Mouse (Mus musculus) hindbrain, embryonic 16.5 days (tissue): ENCODE results near the gene Selenow. TPM values are rescaled to one million over a fixed set of nuclear protein-coding genes. Genes with fewer than 3 reads are reported as not detected.

Experiments used
- ATAC-seq: fragments of 200-750 bp; cut with Nextera tagmentation; 2 replicates; pipeline ENCODE4 v1.8.0; 2017; ENCODE audit warnings: moderate TSS enrichment, moderate library complexity
- H3K27ac ChIP-seq: fragments of 300-500 bp; sonication (generic); 2 replicates; pipeline ENCODE4 v1.5.1; 2014; ENCODE audit warnings: low read depth, mild to moderate bottlenecking, control low read depth, low read length, moderate library complexity
- H3K27me3 ChIP-seq: fragments of 300-500 bp; sonication (generic); replicated peaks from 2 replicates; pipeline ENCODE4 v1.6.1; 2014; ENCODE audit warnings: low read length; ENCODE audit not compliant: control insufficient read depth, insufficient read depth
- H3K36me3 ChIP-seq: fragments of 300-500 bp; sonication (generic); 2 replicates; pipeline ENCODE4 v1.6.1; 2014; ENCODE audit warnings: mild to moderate bottlenecking, low read length, moderate library complexity, mixed read lengths; ENCODE audit not compliant: control insufficient read depth, insufficient read depth
- H3K4me1 ChIP-seq: fragments of 300-500 bp; sonication (generic); 2 replicates; pipeline ENCODE4 v1.6.1; 2014; ENCODE audit warnings: low read depth, low read length; ENCODE audit not compliant: control insufficient read depth, insufficient read depth
- H3K4me2 ChIP-seq: fragments of 300-500 bp; sonication (generic); 2 replicates; pipeline ENCODE4 v1.6.1; 2014; ENCODE audit warnings: mild to moderate bottlenecking, low read length, control low read depth, moderate library complexity
- H3K4me3 ChIP-seq: fragments of 300-500 bp; sonication (generic); 2 replicates; pipeline ENCODE4 v1.5.1; 2014; ENCODE audit warnings: mild to moderate bottlenecking, low read length, control low read depth, moderate library complexity
- H3K9ac ChIP-seq: fragments of 300-500 bp; sonication (generic); 2 replicates; pipeline ENCODE4 v1.6.1; 2014; ENCODE audit warnings: low read depth, mild to moderate bottlenecking, control low read depth, low read length, moderate library complexity
- H3K9me3 ChIP-seq: fragments of 300-500 bp; sonication (generic); 2 replicates; pipeline ENCODE4 v1.6.1; 2014; ENCODE audit warnings: mild to moderate bottlenecking, low read length, moderate library complexity; ENCODE audit not compliant: control insufficient read depth
- WGBS: fragments of 180-500 bp; shearing (Covaris S2); extraction: QIAGEN DNeasy Blood & Tissue Kit; methylation state at CpG from one replicate; pipeline ENCODE4 v1.1.7; 2014; 5-methylcytosine and 5-hydroxymethylcytosine counted together
- polyA plus RNA-seq: library from polyadenylated mRNA; unstranded; fragments of >200 nt; fragmentation: Nextera tagmentation; extraction: Ambion mirVana; gene quantifications from 2 replicates; pipeline ENCODE4 v1.2.1, GENCODE M21; 2015

The Selenow gene
- polyA plus RNA-seq, 1 experiment from 2014 or later = 1,671 TPM

- WGBS = 85% methylated on average over 9 of the region's 9 CpGs
- no peak overlapping the region for H3K9ac ChIP-seq
- H3K9me3 ChIP-seq = no peaks in the 10 kb centered on the region
- no peak overlapping the region for H3K4me2 ChIP-seq
- H3K4me3 ChIP-seq = no peak overlapping the region
- no peak overlapping the region for H3K27ac ChIP-seq
- ATAC-seq = no peak
- no peaks in the 10 kb centered on the region for H3K27me3 ChIP-seq
- H3K4me1 ChIP-seq = no peaks in the 10 kb centered on the region
- no peaks in the 10 kb centered on the region for H3K36me3 ChIP-seq
These were observed 20.7 kb downstream of the Selenow start for GRCm38 (mm10) chr7:15901366-15902048.

GRCm38 (mm10) chr7:15894251-15894650, 28.0 kb downstream of the Selenow start:
- Histone ChIP-seq H3K36me3 (no peaks in the 10 kb centered on the region), H3K4me2 (no peak overlapping the region), H3K27ac (no peak overlapping the region), H3K9ac (no peak overlapping the region), H3K9me3 (no peaks in the 10 kb centered on the region; the same call in 1 of the 2 replicates), H3K4me3 (no peak overlapping the region), H3K27me3 (no peaks in the 10 kb centered on the region), H3K4me1 (no peaks in the 10 kb centered on the region)
- 75% methylated on average over 1 of the region's 1 CpGs for WGBS
- ATAC-seq = no peak

- no peak overlapping the region for H3K9ac ChIP-seq
- no peaks in the 10 kb centered on the region for H3K9me3 ChIP-seq
- H3K36me3 ChIP-seq = no peaks in the 10 kb centered on the region
- 94% methylated on average over 2 of the region's 2 CpGs for WGBS
- H3K4me2 ChIP-seq = no peak overlapping the region
- no peaks in the 10 kb centered on the region for H3K27me3 ChIP-seq
- no peak for ATAC-seq
- no peak overlapping the region for H3K27ac ChIP-seq
- H3K4me3 ChIP-seq = no peak overlapping the region
- H3K4me1 ChIP-seq = no peaks in the 10 kb centered on the region
These were observed 38.1 kb downstream of the Selenow start for GRCm38 (mm10) chr7:15884127-15884526.

GRCm38 (mm10) chr7:15882317-15882716, 39.9 kb downstream of the Selenow start, which contains the start of gene Crxos:
Crxos (plus strand) TSS chr7:15882617.
- Histone ChIP-seq H3K9ac (no peak within 1 kb of the TSS), H3K9me3 (no peaks in the 10 kb centered on the region), H3K27me3 (no peaks in the 10 kb centered on the region), H3K36me3 (no peaks in the 10 kb centered on the region), H3K4me1 (no peaks in the 10 kb centered on the region), H3K4me3 (no peak within 1 kb of the TSS), H3K4me2 (no peak within 1 kb of the TSS), H3K27ac (no peak within 1 kb of the TSS)
- 89% methylated on average over 2 of the region's 2 CpGs for WGBS
- no peak for ATAC-seq

- WGBS = 59% methylated on average over 3 of the region's 3 CpGs
- Histone ChIP-seq H3K9ac (no peak overlapping the region), H3K9me3 (no peaks in the 10 kb centered on the region), H3K4me3 (no peak overlapping the region), H3K36me3 (no peaks in the 10 kb centered on the region), H3K4me2 (no peak overlapping the region), H3K4me1 (no peaks in the 10 kb centered on the region), H3K27ac (no peak overlapping the region), H3K27me3 (no peaks in the 10 kb centered on the region)
- ATAC-seq = no peak
These were observed 40.4 kb downstream of the Selenow start for GRCm38 (mm10) chr7:15881831-15882230.

GRCm38 (mm10) chr7:15881388-15881787, 40.8 kb downstream of the Selenow start:
- Histone ChIP-seq H3K36me3 (no peaks in the 10 kb centered on the region), H3K27ac (no peak overlapping the region), H3K4me1 (no peaks in the 10 kb centered on the region), H3K9me3 (no peaks in the 10 kb centered on the region), H3K9ac (no peak overlapping the region), H3K27me3 (no peaks in the 10 kb centered on the region), H3K4me3 (no peak overlapping the region), H3K4me2 (no peak overlapping the region)
- 11% methylated on average over 7 of the region's 7 CpGs for WGBS
- ATAC-seq = no peak

GRCm38 (mm10) chr7:15879756-15880155, 42.4 kb downstream of the Selenow start, which contains the start of gene Crx:
Crx (minus strand) TSS chr7:15879968.
- Histone ChIP-seq H3K4me2 (no peak within 1 kb of the TSS), H3K9ac (no peak within 1 kb of the TSS), H3K27me3 (no peaks in the 10 kb centered on the region), H3K36me3 (no peaks in the 10 kb centered on the region), H3K9me3 (no peaks in the 10 kb centered on the region), H3K4me1 (no peaks in the 10 kb centered on the region), H3K27ac (no peak within 1 kb of the TSS), H3K4me3 (no peak within 1 kb of the TSS)
- ATAC-seq = no peak
- WGBS = 50% methylated on average over 4 of the region's 4 CpGs

Other genes with a start within 250 kb of the Selenow start
- not detected in 2 replicates for gene Obox5, start 172.3 kb downstream of the Selenow start, polyA plus RNA-seq
- gene Obox6, start 82.7 kb downstream of the Selenow start, polyA plus RNA-seq = not detected in 2 replicates
- gene Crx, start 42.4 kb downstream of the Selenow start, polyA plus RNA-seq = not detected in 2 replicates
- not detected in 2 replicates for gene Crxos, start 39.8 kb downstream of the Selenow start, polyA plus RNA-seq
- gene Nop53, start 23.7 kb upstream of the Selenow start, polyA plus RNA-seq = 104 and 111 TPM in 2 replicates
- gene Ehd2, start 45.2 kb upstream of the Selenow start, polyA plus RNA-seq = 5.6 and 9.5 TPM in 2 replicates
- 5.0 and 6.9 TPM in 2 replicates for gene Bicra, start 125.5 kb upstream of the Selenow start, polyA plus RNA-seq
- 0.09 and 0.16 TPM in 2 replicates for gene Zfp541, start 139.4 kb upstream of the Selenow start, polyA plus RNA-seq
- 236 and 255 TPM in 2 replicates for gene Napa, start 176.1 kb upstream of the Selenow start, polyA plus RNA-seq
- gene Kptn, start 197.5 kb upstream of the Selenow start, polyA plus RNA-seq = 48.3 and 49.8 TPM in 2 replicates
- 1.1 and 1.2 TPM in 2 replicates for gene Slc8a2, start 207.4 kb upstream of the Selenow start, polyA plus RNA-seq